In the genomic region with DNA sequence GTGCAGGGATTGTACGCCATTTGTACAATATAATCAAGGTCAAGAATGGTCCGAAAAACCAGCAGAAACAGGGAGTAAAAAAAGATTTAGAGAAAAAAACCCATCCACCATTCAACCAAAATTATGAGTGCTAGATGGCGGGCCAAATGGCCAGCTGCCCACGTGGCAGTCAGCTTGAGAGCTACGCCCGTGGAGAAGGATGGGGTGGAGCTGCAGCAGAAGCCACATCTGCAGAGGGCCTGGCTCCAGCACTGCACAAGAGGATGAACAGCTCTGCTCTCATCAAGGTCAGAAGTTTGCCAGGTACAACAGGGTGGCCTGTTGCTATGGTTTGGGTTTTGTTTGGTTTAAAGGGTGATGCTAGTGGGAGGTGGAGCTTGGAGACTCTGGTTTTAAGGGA, we compare ENCODE assay signal across 14 mouse cellular contexts.
"Had no signal": no experiment of that assay in that cellular context is flagged by ENCODE, and none has a peak within 500 bp of the region (broad histone marks: within the 10 kb centered on the region; RNA-seq: fewer than 3 reads in every experiment).

No protein-coding gene starts in this region.

- H3K9ac ChIP-seq: liver, embryonic 13.5 days; liver, postnatal 0 days; midbrain, embryonic 12.5 days; neural tube, embryonic 13.5 days; stomach, embryonic 15.5 days had no signal

- H3K27ac ChIP-seq: layer of hippocampus, adult 2 months; liver, embryonic 13.5 days; midbrain, embryonic 12.5 days; neural tube, embryonic 13.5 days; stomach, embryonic 15.5 days had no signal

- H3K9me3 ChIP-seq: liver, embryonic 13.5 days; midbrain, embryonic 12.5 days; neural tube, embryonic 13.5 days; stomach, embryonic 15.5 days had no signal

- DNase-seq: kidney, postnatal 10 days; kidney, postnatal 4 days; liver; liver, embryonic 13.5 days; liver, postnatal 0 days; retina, postnatal 1 day; right cerebral cortex, postnatal 4 days; thymus, adult 2 months; thymus, postnatal 25 days had no signal

- ATAC-seq: liver, postnatal 0 days; midbrain, embryonic 16.5 days had no signal

- H3K4me2 ChIP-seq: liver, embryonic 13.5 days; midbrain, embryonic 12.5 days; neural tube, embryonic 13.5 days; stomach, embryonic 15.5 days had no signal

- H3K4me3 ChIP-seq: layer of hippocampus, adult 2 months; liver, embryonic 13.5 days; midbrain, embryonic 12.5 days; neural tube, embryonic 13.5 days; stomach, embryonic 15.5 days had no signal

- H3K36me3 ChIP-seq: liver, embryonic 13.5 days; midbrain, embryonic 12.5 days; neural tube, embryonic 13.5 days; stomach, embryonic 15.5 days had no signal

- H3K27me3 ChIP-seq: liver, embryonic 13.5 days; midbrain, embryonic 12.5 days; neural tube, embryonic 13.5 days; stomach, embryonic 15.5 days had no signal

- H3K4me1 ChIP-seq: liver, embryonic 13.5 days; midbrain, embryonic 12.5 days; neural tube, embryonic 13.5 days; stomach, embryonic 15.5 days had no signal
